In the genomic region with DNA sequence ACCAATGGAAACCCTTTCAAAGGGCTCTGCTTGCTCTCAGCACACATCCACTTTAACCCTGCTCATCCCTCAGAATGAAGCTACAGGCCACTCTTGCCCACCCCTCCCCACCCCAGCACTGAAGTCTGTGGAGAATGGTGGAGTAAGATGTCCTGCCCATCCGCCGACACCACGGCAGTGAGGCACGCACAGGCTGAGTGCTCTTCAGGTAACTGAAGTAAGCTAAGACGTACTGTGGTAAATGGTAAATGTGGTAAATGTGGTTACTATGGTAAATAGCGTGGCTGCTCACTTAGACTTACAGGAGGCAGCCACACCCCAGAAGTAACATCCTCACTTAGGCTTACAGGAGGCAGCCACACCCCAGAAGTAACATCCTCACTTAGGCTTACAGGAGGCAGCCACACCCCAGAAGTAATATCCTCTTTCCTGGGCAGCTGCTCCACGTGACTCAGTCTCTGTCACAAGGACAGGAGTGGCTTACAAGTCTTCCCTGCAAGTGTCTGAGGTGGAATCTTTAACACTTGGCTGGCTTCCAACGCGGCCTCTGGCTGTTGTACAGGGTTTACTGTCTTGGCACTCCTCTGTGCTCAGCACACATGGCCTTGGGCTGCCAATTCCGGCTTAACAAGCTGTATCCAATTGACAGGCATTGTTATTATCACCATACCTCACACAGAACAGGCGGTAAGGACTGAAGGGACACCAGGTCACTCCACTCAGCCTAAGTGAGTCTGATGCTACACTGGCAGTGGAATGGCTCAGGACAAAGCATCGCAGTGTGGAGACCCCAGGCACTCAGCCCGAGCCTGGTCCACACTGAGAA, we compare ENCODE assay signal across 8 mouse cellular contexts. TPM values are rescaled to one million over a fixed set of nuclear protein-coding genes. Genes with fewer than 3 reads are reported as not detected.
DNase-seq lines count a peak whose midpoint lies in the region; ATAC-seq lines count a peak whose summit lies in the region.

No protein-coding gene starts in this region.

- no peak overlapping the region for H3K4me2 ChIP-seq in neural tube, embryonic 11.5 days (ENCODE audit: low read depth)
- H3K4me2 ChIP-seq in intestine, embryonic 14.5 days (ENCODE audit: low read length), result no peak overlapping the region
- peak overlapping the region; percentile 10; the same call in 1 of the 2 replicates for H3K4me2 ChIP-seq in liver, embryonic 15.5 days
- H3K4me2 ChIP-seq in neural tube, embryonic 12.5 days (replicated peaks), result no peak overlapping the region

- peaks cover 12% of the 10 kb centered on the region for H3K4me1 ChIP-seq in neural tube, embryonic 11.5 days (ENCODE audit: control insufficient read depth, insufficient read depth, low read length)
- peaks cover 45% of the 10 kb centered on the region for H3K4me1 ChIP-seq in intestine, embryonic 14.5 days (replicated peaks; ENCODE audit: control insufficient read depth, insufficient read depth, low read length)
- peaks cover 45% of the 10 kb centered on the region for H3K4me1 ChIP-seq in liver, embryonic 15.5 days (replicated peaks)
- peaks cover 25% of the 10 kb centered on the region for H3K4me1 ChIP-seq in neural tube, embryonic 12.5 days

- H3K27ac ChIP-seq in neural tube, embryonic 11.5 days (ENCODE audit: low read depth, low read length), result 0 out of 2 replicates have a peak overlapping the region, but pooled peaks have one; percentile 20
- H3K27ac ChIP-seq in intestine, embryonic 14.5 days (ENCODE audit: low read depth), result peak overlapping the region; percentile 48; the same call in 1 of the 2 replicates
- 0 out of 2 replicates have a peak overlapping the region, but pooled peaks have one; percentile 3 for H3K27ac ChIP-seq in liver, embryonic 15.5 days (replicated peaks)
- peak overlapping the region; percentile 26; the same call in 1 of the 2 replicates for H3K27ac ChIP-seq in neural tube, embryonic 12.5 days

- no peaks in the 10 kb centered on the region for H3K36me3 ChIP-seq in neural tube, embryonic 11.5 days (ENCODE audit: control insufficient read depth, insufficient read depth, low read length)
- peaks cover 6% of the 10 kb centered on the region for H3K36me3 ChIP-seq in intestine, embryonic 14.5 days (ENCODE audit: control insufficient read depth, insufficient read depth, low read length)
- 0 out of 2 replicates have a peak, but pooled peaks cover 11% of the 10 kb centered on the region for H3K36me3 ChIP-seq in liver, embryonic 15.5 days (replicated peaks)
- peaks cover 15% of the 10 kb centered on the region for H3K36me3 ChIP-seq in neural tube, embryonic 12.5 days

- no peak for DNase-seq in neural tube, embryonic 11.5 days (ENCODE audit: low spot score)
- no peak for DNase-seq in neural tube, embryonic 10.5 days (ENCODE audit: extremely low spot score, low spot score)
- peak; percentile 76 for DNase-seq in brain, adult 2 months (ENCODE audit: low read depth, low spot score)
- DNase-seq in gastrocnemius, postnatal 25 days, result peak; percentile 49
- DNase-seq in intestine, embryonic 14.5 days (ENCODE audit: low spot score), result peak; percentile 81
- DNase-seq in embryo, embryonic 10.5 days (ENCODE audit: low spot score), result no peak

- H3K27me3 ChIP-seq in neural tube, embryonic 11.5 days (ENCODE audit: control insufficient read depth, insufficient read depth, low read length), result no peaks in the 10 kb centered on the region
- no peaks in the 10 kb centered on the region for H3K27me3 ChIP-seq in intestine, embryonic 14.5 days (replicated peaks; ENCODE audit: control insufficient read depth, insufficient read depth, low read length)
- H3K27me3 ChIP-seq in liver, embryonic 15.5 days, result no peaks in the 10 kb centered on the region
- H3K27me3 ChIP-seq in neural tube, embryonic 12.5 days (replicated peaks), result no peaks in the 10 kb centered on the region

- H3K9ac ChIP-seq in neural tube, embryonic 11.5 days (ENCODE audit: low read length), result no peak overlapping the region
- H3K9ac ChIP-seq in intestine, embryonic 14.5 days (ENCODE audit: low read length), result no peak overlapping the region
- H3K9ac ChIP-seq in liver, embryonic 15.5 days, result no peak overlapping the region
- no peak overlapping the region for H3K9ac ChIP-seq in neural tube, embryonic 12.5 days

- ATAC-seq in neural tube, embryonic 11.5 days (ENCODE audit: insufficient read depth, low FRiP score, low TSS enrichment), result no peak
- ATAC-seq in intestine, embryonic 14.5 days (replicated peaks; ENCODE audit: low FRiP score, low TSS enrichment, low read depth), result peak; percentile 81
- ATAC-seq in liver, embryonic 15.5 days (ENCODE audit: insufficient read depth), result peak; percentile 35
- peak; percentile 48; the same call in 1 of the 2 replicates for ATAC-seq in neural tube, embryonic 12.5 days (ENCODE audit: low FRiP score, low read depth)

- H3K4me3 ChIP-seq in neural tube, embryonic 11.5 days (ENCODE audit: low read depth, low read length), result no peak overlapping the region
- H3K4me3 ChIP-seq in intestine, embryonic 14.5 days (ENCODE audit: low read depth, low read length), result no peak overlapping the region
- H3K4me3 ChIP-seq in liver, embryonic 15.5 days (replicated peaks), result no peak overlapping the region
- H3K4me3 ChIP-seq in neural tube, embryonic 12.5 days, result no peak overlapping the region

- H3K9me3 ChIP-seq in neural tube, embryonic 11.5 days (ENCODE audit: control insufficient read depth, low read length), result no peaks in the 10 kb centered on the region
- H3K9me3 ChIP-seq in intestine, embryonic 14.5 days (ENCODE audit: control insufficient read depth, low read length), result no peaks in the 10 kb centered on the region
- no peaks in the 10 kb centered on the region for H3K9me3 ChIP-seq in liver, embryonic 15.5 days (replicated peaks)
- no peaks in the 10 kb centered on the region for H3K9me3 ChIP-seq in neural tube, embryonic 12.5 days

- 76% methylated on average over 13 of the region's 13 CpGs for WGBS in neural tube, embryonic 11.5 days
- 54% methylated on average over 13 of the region's 13 CpGs for WGBS in intestine, embryonic 14.5 days
- 51% methylated on average over 13 of the region's 13 CpGs for WGBS in liver, embryonic 15.5 days (ENCODE audit: insufficient replicate concordance)
- 62% methylated on average over 13 of the region's 13 CpGs for WGBS in neural tube, embryonic 12.5 days

RNA-seq across cellular contexts. Expression of a gene that starts 35.3 kb away (rescaled TPM):
- polyA plus RNA-seq in neural tube, embryonic 11.5 days (2014; fragmentation: Nextera tagmentation; extraction: Ambion mirVana), result 26.9 and 32.2 TPM in 2 replicates
- total RNA-seq in gastrocnemius, postnatal 25 days (2021), result 1 to 10 TPM; 9.8 to 10.0 TPM
- 9.6 and 10.6 TPM in 2 replicates for polyA plus RNA-seq in intestine, embryonic 14.5 days (2014; fragmentation: Nextera tagmentation; extraction: Ambion mirVana)
- 2.4 TPM in 2 replicates for polyA plus RNA-seq in liver, embryonic 15.5 days (2015; fragmentation: Nextera tagmentation; extraction: Ambion mirVana)
- 24.4 and 25.5 TPM in 2 replicates for polyA plus RNA-seq in neural tube, embryonic 12.5 days (2016; fragmentation: Nextera tagmentation; extraction: Ambion mirVana)

Comparison
In these comparisons a context has a peak if more than half of its experiments do, and no peak if none do; other contexts are left out.
1. DNase-seq: peak in brain, adult 2 months (single experiment), gastrocnemius, postnatal 25 days (single experiment) and intestine, embryonic 14.5 days (single experiment); none in neural tube, embryonic 11.5 days (single experiment), neural tube, embryonic 10.5 days (single experiment) and embryo, embryonic 10.5 days (single experiment).
2. Peak in every context shown above with its lines, with median percentiles within 50 percentile points of each other: H3K27ac ChIP-seq.